ENCODE assay signal across 18 mouse cellular contexts in the genomic region with DNA sequence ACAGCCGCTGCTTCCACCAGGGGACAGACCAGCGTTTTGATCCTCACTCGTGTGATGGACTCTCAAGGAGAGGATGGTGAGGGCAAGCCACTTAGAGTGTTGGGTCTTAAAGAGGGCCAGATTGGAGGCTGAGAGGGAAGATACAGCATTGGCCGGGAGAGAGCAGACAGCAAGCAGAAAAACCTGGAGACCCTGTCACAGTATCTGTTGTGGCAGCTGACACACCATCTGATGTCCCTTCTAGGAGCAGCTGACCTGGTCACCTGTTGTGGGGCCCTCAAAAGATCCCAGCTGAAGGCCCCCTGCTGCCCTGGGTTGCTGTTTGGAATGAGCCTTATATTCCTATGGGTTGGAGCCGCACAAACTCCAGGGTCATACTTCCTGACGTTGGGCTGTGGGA.
"Had no signal": no experiment of that assay in that cellular context is flagged by ENCODE, and none has a peak within 500 bp of the region (broad histone marks: within the 10 kb centered on the region; RNA-seq: fewer than 3 reads in every experiment).

No protein-coding gene starts in this region.

- H3K4me2 ChIP-seq: lung, embryonic 15.5 days; midbrain, embryonic 11.5 days; midbrain, embryonic 13.5 days; neural tube, embryonic 12.5 days; stomach, embryonic 15.5 days had no signal

- H3K4me1 ChIP-seq: midbrain, embryonic 13.5 days; neural tube, embryonic 12.5 days had no signal

- DNase-seq: liver, postnatal 0 days; lung, adult 2 months; lung, postnatal 14 days; lung, postnatal 36 days; right cerebral cortex, postnatal 14 days; thymus, adult 2 months; thymus, postnatal 25 days; thymus, postnatal 4 days had no signal

- H3K27ac ChIP-seq: lung, embryonic 15.5 days; macrophage; midbrain, embryonic 13.5 days; neural tube, embryonic 12.5 days; stomach, embryonic 15.5 days; stomach, postnatal 0 days had no signal

- H3K9ac ChIP-seq: liver, postnatal 0 days; lung, embryonic 15.5 days; midbrain, embryonic 13.5 days; neural tube, embryonic 12.5 days; stomach, embryonic 15.5 days had no signal

- H3K36me3 ChIP-seq: stomach, embryonic 15.5 days had no signal

- ATAC-seq: liver, postnatal 0 days; lung, postnatal 0 days; midbrain, embryonic 13.5 days; midbrain, embryonic 16.5 days had no signal

- H3K27me3 ChIP-seq: lung, embryonic 15.5 days; midbrain, embryonic 13.5 days; neural tube, embryonic 12.5 days; stomach, embryonic 15.5 days had no signal

- H3K4me3 ChIP-seq: lung, embryonic 15.5 days; megakaryocyte, embryonic 14.5 days; midbrain, embryonic 13.5 days; neural tube, embryonic 12.5 days; stomach, embryonic 15.5 days had no signal

- H3K9me3 ChIP-seq: lung, embryonic 15.5 days; midbrain, embryonic 13.5 days; neural tube, embryonic 12.5 days; stomach, embryonic 15.5 days had no signal
